Mouse (Mus musculus): ENCODE results near the gene 1110008P14Rik.

DNA sequence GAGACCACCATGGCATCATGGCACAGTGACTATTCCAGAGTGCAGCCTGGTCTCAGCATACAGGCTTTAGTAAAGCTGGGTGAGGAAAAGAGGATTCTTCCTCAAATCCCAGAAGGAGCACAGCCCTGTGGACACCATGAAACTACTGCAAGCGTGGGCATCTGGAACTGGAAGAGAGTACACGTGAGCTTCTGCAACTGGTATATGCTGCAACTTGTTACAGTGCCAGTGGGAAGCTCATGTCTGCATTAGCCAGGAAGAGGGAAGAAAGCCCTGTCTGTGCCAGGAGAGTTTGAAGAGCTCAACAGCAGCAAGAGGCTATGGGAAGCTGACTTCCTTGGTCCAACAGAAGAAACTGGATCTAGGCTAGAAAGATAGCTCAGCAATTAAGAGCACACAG, 951 bp upstream of the 1110008P14Rik start:
- TF ChIP-seq POLR2AphosphoS2 (IDR thresholded peaks at IDR 0.05; ENCODE audit: insufficient read length, low read depth) (no peak), USF1 (IDR thresholded peaks at IDR 0.05; ENCODE audit: low read depth) (no peak), E2F4 (IDR thresholded peaks at IDR 0.05; ENCODE audit: insufficient read depth) (no peak), CEBPB (IDR thresholded peaks at IDR 0.05; ENCODE audit: insufficient read depth, poor library complexity, severe bottlenecking) (no peak), POLR2A (IDR thresholded peaks at IDR 0.05; ENCODE audit: insufficient read length, low read depth) (no peak), MAX (IDR thresholded peaks at IDR 0.05; ENCODE audit: low read depth) (no peak), TCF3 (IDR thresholded peaks at IDR 0.05; ENCODE audit: insufficient read length, low read depth) (no peak)

Data from myocyte (in vitro differentiated cells).